Mouse (Mus musculus): ENCODE measurements around the gene Wdr34.

- TF ChIP-seq POLR2A (IDR thresholded peaks at IDR 0.05; ENCODE audit: borderline replicate concordance, low read depth, low read length) (no peak), CTCF (IDR thresholded peaks at IDR 0.05; ENCODE audit: low read depth, low read length) (no peak)
Measured at GRCm38 (mm10) chr2:30067962-30068361, 19.3 kb upstream of the Wdr34 start.
